Mouse (Mus musculus) midbrain, embryonic 14.5 days (tissue): ENCODE data around the gene Med18. TPM values are rescaled to one million over a fixed set of nuclear protein-coding genes. Genes with fewer than 3 reads are reported as not detected.
A peak's percentile ranks its signal among the peaks of the same experiment; 100 is the strongest.
"Not testable (repeated sequence)": the region's sequence is repeated elsewhere in the genome, so short reads cannot be mapped to it uniquely, and the experiment has no call there.

Experiments used
- ATAC-seq: fragments of 200-750 bp; cut with Nextera tagmentation; 2 replicates; pipeline ENCODE4 v1.8.0; 2017; ENCODE audit warnings: moderate number of reproducible peaks, moderate library complexity; ENCODE audit not compliant: low FRiP score, low TSS enrichment
- DNase-seq: peaks from one replicate; pipeline ENCODE4 v3.0.0-alpha.2; 2015
- H3K27ac ChIP-seq: fragments of 300-500 bp; sonication (generic); replicated peaks from 2 replicates; pipeline ENCODE4 v1.5.1; 2014; ENCODE audit warnings: mild to moderate bottlenecking, low read depth, low read length, moderate library complexity
- H3K27me3 ChIP-seq: fragments of 300-500 bp; sonication (generic); 2 replicates; pipeline ENCODE4 v1.6.1; 2014; ENCODE audit warnings: low read length, control low read depth, mixed read lengths; ENCODE audit not compliant: control insufficient read depth, insufficient read depth
- H3K36me3 ChIP-seq: fragments of 300-500 bp; sonication (generic); 2 replicates; pipeline ENCODE4 v1.6.1; 2014; ENCODE audit warnings: low read length, control low read depth; ENCODE audit not compliant: control insufficient read depth, insufficient read depth
- H3K4me1 ChIP-seq: fragments of 300-500 bp; sonication (generic); 2 replicates; pipeline ENCODE4 v1.6.1; 2014; ENCODE audit warnings: mild to moderate bottlenecking, antibody characterized with exemption, low read length, control low read depth; ENCODE audit not compliant: control insufficient read depth, insufficient read depth
- H3K4me2 ChIP-seq: fragments of 300-500 bp; sonication (generic); 2 replicates; pipeline ENCODE4 v1.6.1; 2014; ENCODE audit warnings: mild to moderate bottlenecking, low read length, moderate library complexity
- H3K4me3 ChIP-seq: fragments of 300-500 bp; sonication (generic); replicated peaks from 2 replicates; pipeline ENCODE4 v1.5.1; 2014; ENCODE audit warnings: low read depth, low read length
- H3K9ac ChIP-seq: fragments of 300-500 bp; sonication (generic); replicated peaks from 2 replicates; pipeline ENCODE4 v1.6.1; 2014; ENCODE audit warnings: mild to moderate bottlenecking, low read length, moderate library complexity
- H3K9me3 ChIP-seq: fragments of 300-500 bp; sonication (generic); 2 replicates; pipeline ENCODE4 v1.6.1; 2016; ENCODE audit warnings: low read length, control low read depth, mixed read lengths; ENCODE audit not compliant: control insufficient read depth
- WGBS: fragments of 180-500 bp; shearing (Covaris S2); extraction: QIAGEN DNeasy Blood & Tissue Kit; methylation state at CpG from one replicate; pipeline ENCODE4 v1.1.7; 2014; 5-methylcytosine and 5-hydroxymethylcytosine counted together
- polyA plus RNA-seq: library from polyadenylated mRNA; unstranded; fragments of >200 nt; fragmentation: Nextera tagmentation; extraction: Ambion mirVana; gene quantifications from 2 replicates; pipeline ENCODE4 v1.2.1, GENCODE M21; 2014

The Med18 gene
- polyA plus RNA-seq, 1 experiment from 2014 or later = 8.9 TPM

DNA sequence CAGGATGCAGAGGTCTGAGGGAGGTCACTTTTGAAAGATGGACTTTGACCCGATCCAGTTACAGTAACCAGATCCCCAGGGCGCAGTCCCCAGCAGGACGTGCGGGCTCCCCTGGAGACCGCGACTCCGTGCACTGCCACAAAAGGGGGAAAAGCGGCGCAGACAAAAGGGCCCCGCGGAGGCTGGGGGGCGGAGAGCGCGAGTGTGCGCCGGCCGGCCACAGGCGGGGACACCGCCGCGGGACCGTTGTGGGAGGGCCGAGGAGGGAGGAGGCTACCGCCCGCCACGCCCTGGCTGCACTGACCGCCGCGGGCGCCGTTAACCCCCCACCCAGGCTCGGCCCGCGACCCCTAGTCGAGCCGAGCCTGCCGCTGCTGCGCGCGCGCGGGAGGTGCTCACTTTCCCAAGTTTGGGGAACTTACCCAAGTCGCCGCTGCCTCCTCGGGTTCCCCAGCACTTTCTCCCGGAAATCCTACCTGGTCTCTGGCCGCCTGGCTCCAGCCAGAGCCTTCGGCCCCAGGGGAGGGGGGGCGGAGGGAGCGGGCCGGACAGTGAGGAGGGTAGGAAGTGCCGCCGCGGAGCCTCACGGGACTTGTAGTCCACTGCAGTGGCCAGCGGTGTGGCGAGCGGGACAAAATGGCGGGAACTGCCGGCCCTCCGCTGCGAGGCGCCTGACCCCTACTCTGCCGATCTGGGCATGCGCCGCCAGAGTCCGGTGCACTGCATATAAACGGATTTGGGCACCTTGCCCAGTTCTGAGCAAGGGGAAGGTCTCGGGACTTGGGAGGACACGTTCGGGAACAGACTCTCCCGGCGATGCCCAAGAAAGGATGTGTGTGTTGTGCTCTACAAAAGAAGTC, 41.6 kb downstream of the Med18 start, which contains the start of gene Phactr4:
Phactr4 (minus strand) TSS at position 567 of the 860 bp plus-strand sequence.
- Histone ChIP-seq H3K27me3 (no peaks in the 10 kb centered on the region), H3K4me2 (peak within 1 kb of the TSS; percentile 65), H3K4me3 (peak within 1 kb of the TSS; percentile 91), H3K9ac (peak within 1 kb of the TSS; percentile 73), H3K36me3 (no peaks in the 10 kb centered on the region), H3K9me3 (no peaks in the 10 kb centered on the region), H3K27ac (peak within 1 kb of the TSS; percentile 91), H3K4me1 (peaks cover 12% of the 10 kb centered on the region; the same call in 1 of the 2 replicates)
- ATAC-seq (peak; percentile 96), DNase-seq (peak; percentile 95)
- WGBS = under 1% methylated on average over 68 of the region's 73 CpGs

DNA sequence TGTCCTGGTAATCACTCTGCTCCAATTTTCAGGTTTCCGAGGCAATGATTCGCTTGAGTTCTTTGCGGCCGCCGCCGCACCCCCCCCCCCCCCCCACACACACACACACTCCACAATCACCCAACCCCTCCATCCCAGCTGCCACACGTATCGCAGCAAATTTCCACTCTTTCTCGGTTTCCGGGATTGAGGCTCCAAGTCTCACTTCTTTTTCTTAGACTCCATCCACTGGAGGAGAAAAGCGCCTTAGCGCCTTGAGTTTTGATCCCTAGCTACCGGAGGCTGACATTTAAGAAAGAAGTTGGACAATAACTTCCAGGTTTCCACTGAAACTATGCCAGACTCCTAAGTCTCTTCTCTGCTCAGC, 42.2 kb downstream of the Med18 start:
- peak overlapping the region; percentile 91 for H3K27ac ChIP-seq
- H3K9me3 ChIP-seq = no peaks in the 10 kb centered on the region
- H3K4me1 ChIP-seq = peaks cover 12% of the 10 kb centered on the region; the same call in 1 of the 2 replicates
- WGBS = 2% methylated on average over 13 of the region's 13 CpGs
- no peaks in the 10 kb centered on the region for H3K27me3 ChIP-seq
- no peaks in the 10 kb centered on the region for H3K36me3 ChIP-seq
- peak overlapping the region; percentile 91 for H3K4me3 ChIP-seq
- H3K4me2 ChIP-seq = peak overlapping the region; percentile 65
- DNase-seq (peak; percentile 57), ATAC-seq (no peak)
- peak overlapping the region; percentile 73 for H3K9ac ChIP-seq

DNA sequence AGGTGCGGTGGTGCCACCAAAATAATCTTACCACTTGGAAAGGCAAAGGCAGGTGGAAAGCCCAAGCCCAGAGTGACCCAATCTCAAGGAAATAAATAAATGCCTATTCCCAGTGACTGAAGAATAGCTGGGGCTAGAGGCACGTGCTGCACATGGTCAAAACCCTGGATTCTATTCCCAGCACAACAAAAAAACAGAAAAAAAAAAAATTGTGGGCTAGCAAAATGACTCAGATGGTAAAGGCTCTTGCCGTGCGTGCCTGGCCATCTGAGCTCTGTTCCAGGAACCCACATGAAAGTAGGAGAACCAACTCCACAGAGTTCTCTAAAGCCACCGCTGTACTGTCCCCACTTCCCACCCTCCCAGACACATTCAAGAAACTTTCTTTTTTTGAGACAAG, 43.2 kb downstream of the Med18 start:
- Histone ChIP-seq H3K4me3 (peak overlapping the region; percentile 91; the same call in 1 of the 2 replicates), H3K27ac (no peak overlapping the region), H3K9me3 (no peaks in the 10 kb centered on the region), H3K4me1 (peaks cover 12% of the 10 kb centered on the region; the same call in 1 of the 2 replicates), H3K9ac (no peak overlapping the region), H3K36me3 (no peaks in the 10 kb centered on the region), H3K27me3 (no peaks in the 10 kb centered on the region), H3K4me2 (peak overlapping the region; percentile 65)
- no peak for DNase-seq
- ATAC-seq = no peak
- 75% methylated on average over 5 of the region's 5 CpGs for WGBS

DNA sequence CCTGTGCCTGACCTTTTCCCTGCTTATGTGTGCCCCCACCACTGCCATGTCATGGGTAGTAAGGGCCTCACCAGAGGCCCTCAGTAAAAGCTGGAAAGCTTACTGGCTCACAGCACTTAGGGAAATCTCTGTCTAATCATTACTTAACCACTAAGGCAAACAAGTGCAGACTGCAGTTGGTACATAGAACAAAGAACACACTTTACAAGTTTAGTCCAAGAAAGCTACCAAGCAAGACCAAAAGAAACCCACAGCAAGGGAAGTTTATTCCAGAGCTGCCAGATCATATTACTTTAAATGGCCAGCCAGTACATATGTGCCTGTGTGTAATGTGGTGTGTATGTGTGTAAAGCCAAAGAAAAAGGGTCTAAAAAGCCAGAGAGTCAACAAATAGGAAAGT, 47.8 kb downstream of the Med18 start:
- no peak overlapping the region for H3K9ac ChIP-seq
- no peak overlapping the region for H3K4me3 ChIP-seq
- DNase-seq (no peak), ATAC-seq (no peak)
- H3K4me2 ChIP-seq = no peak overlapping the region
- H3K4me1 ChIP-seq = peaks cover 10% of the 10 kb centered on the region; the same call in 1 of the 2 replicates
- no peaks in the 10 kb centered on the region for H3K9me3 ChIP-seq
- no peaks in the 10 kb centered on the region for H3K27me3 ChIP-seq
- H3K36me3 ChIP-seq = no peaks in the 10 kb centered on the region
- no peak overlapping the region for H3K27ac ChIP-seq

DNA sequence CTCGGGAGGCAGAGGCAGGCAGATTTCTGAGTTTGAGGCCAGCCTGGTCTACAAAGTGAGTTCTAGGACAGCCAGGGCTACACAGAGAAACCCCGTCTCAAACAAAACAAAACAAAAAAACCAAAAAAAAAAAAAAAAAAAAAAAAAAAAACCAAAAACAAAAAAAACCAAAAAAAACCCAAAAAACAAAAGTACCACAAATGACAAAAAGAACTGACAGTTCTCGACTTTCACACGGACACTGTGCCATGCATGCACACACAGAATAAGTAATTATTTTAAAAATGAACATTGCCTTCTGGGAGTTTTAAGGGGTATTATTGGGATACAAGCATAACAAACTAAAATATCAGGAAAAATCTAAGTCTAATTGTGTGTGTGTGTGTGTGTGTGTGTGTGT, 50.5 kb downstream of the Med18 start:
- 97% methylated on average over 4 of the region's 4 CpGs for WGBS
- not testable (repeated sequence) for DNase-seq, H3K27me3 ChIP-seq, H3K9ac ChIP-seq, H3K27ac ChIP-seq, ATAC-seq, H3K4me2 ChIP-seq, H3K36me3 ChIP-seq, H3K9me3 ChIP-seq, H3K4me3 ChIP-seq, H3K4me1 ChIP-seq

DNA sequence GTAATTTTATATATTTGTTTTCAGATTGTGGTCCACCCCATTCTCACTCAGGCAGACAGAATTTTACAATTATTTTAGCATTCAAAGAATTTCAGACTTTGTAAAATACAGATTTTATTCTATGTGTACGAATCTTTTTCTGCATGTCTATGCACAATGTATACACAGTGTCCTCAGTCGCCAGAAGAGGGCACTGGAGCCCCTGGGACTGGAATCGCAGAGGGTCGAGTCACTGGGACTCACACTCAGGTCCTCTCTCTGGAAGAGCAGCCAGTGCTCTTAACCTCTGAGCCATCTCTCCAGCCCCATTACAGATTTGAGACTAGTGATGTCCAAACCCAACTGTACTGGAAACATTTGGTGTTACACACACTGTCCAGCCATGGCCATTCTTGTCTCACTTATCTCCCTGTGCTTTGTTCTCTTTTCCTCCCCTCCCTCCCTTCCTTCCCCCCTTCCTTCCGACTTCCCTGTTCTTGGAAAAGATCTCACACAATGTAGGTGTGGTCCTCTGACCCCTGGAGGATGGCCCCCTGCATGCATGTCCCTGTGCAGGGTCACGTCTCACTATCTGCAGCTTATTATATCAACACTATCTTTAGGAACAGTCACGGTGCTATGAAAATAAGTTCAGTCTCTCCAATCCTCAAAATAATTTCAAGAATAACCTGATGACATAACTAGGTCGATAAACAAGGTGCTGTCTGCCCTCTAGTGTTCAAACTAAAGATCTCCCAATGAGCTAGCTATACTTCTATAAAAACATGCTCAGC, 52.2 kb downstream of the Med18 start:
- DNase-seq (peak; percentile 73), ATAC-seq (no peak)
- H3K4me2 ChIP-seq = no peak overlapping the region
- no peak overlapping the region for H3K9ac ChIP-seq
- no peaks in the 10 kb centered on the region for H3K36me3 ChIP-seq
- WGBS = 59% methylated on average over 8 of the region's 8 CpGs
- H3K4me3 ChIP-seq = no peak overlapping the region
- H3K9me3 ChIP-seq = no peaks in the 10 kb centered on the region
- H3K27ac ChIP-seq = no peak overlapping the region
- H3K27me3 ChIP-seq = no peaks in the 10 kb centered on the region
- no peaks in the 10 kb centered on the region for H3K4me1 ChIP-seq

DNA sequence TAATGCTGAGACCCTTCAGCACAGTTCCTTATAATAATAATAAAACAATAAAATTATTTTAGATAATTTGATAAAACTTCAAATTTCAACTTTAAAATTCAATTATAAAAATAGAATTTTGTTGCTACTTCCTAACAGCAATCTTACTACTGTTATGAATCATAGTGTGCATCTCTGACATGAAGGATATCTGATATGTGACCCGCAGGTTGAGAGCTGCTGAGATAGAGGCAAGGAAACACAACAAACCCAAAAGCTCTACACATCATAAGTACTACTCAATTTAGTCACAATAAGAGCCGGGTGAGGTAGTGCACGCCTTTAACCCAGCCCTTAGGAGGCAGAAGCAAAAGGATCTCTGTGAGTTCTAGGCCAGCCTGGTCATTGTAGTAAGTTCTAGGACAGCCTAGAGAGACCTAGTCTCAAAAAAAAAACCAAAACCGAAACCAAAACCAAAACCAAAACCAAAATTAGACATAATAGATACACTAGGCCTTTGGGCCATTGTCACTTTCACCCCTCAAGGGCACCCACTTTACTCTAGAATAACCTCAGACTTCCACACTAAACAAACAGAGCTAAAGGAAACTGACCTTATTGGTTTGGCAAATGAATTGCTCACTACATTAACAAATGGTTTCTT, 54.0 kb downstream of the Med18 start:
- no peak overlapping the region for H3K4me2 ChIP-seq
- H3K27me3 ChIP-seq = no peaks in the 10 kb centered on the region
- H3K4me1 ChIP-seq = no peaks in the 10 kb centered on the region
- DNase-seq (no peak), ATAC-seq (no peak)
- no peaks in the 10 kb centered on the region for H3K36me3 ChIP-seq
- no peak overlapping the region for H3K27ac ChIP-seq
- no peaks in the 10 kb centered on the region for H3K9me3 ChIP-seq
- no peak overlapping the region for H3K9ac ChIP-seq
- WGBS = 95% methylated on average over 4 of the region's 4 CpGs
- H3K4me3 ChIP-seq = no peak overlapping the region
